Mouse (Mus musculus) bone marrow macrophage, adult 2 months (primary cell): ENCODE data around the gene Fam19a3. TPM values are rescaled to one million over a fixed set of nuclear protein-coding genes. Genes with fewer than 3 reads are reported as not detected.
"Not testable (repeated sequence)": the region's sequence is repeated elsewhere in the genome, so short reads cannot be mapped to it uniquely, and the experiment has no call there.

Experiments used
- H3K27ac ChIP-seq: 2 replicates; pipeline ENCODE4 v1.5.1; 2012; ENCODE audit warnings: low read depth, low read length; ENCODE audit not compliant: insufficient read depth
- H3K4me1 ChIP-seq: 2 replicates; pipeline ENCODE4 v1.6.1; 2012; ENCODE audit warnings: low read length; ENCODE audit not compliant: control insufficient read depth, insufficient read depth
- H3K4me3 ChIP-seq: 2 replicates; pipeline ENCODE4 v1.5.1; 2012; ENCODE audit warnings: mild to moderate bottlenecking, low read length, moderate library complexity; ENCODE audit not compliant: insufficient read depth
- CTCF ChIP-seq: IDR thresholded peaks from 2 replicates; pipeline ENCODE4 v1.5.1; 2012; ENCODE audit warnings: low read depth, mild to moderate bottlenecking, low read length, moderate library complexity
- POLR2A ChIP-seq: IDR thresholded peaks from 2 replicates; pipeline ENCODE4 v1.6.1; 2012; ENCODE audit warnings: mild to moderate bottlenecking, low read depth, low read length, borderline replicate concordance
- polyA plus RNA-seq: library from polyadenylated mRNA; stranded (reverse); fragments of >200 nt; gene quantifications from 2 replicates; pipeline ENCODE4 v1.2.4, GENCODE M21; 2012; ENCODE audit not compliant: missing spikeins, insufficient read depth, insufficient read length

Gene Fam19a3
- 0.21 TPM in 1 of 2 replicates, not detected in the other for polyA plus RNA-seq

DNA sequence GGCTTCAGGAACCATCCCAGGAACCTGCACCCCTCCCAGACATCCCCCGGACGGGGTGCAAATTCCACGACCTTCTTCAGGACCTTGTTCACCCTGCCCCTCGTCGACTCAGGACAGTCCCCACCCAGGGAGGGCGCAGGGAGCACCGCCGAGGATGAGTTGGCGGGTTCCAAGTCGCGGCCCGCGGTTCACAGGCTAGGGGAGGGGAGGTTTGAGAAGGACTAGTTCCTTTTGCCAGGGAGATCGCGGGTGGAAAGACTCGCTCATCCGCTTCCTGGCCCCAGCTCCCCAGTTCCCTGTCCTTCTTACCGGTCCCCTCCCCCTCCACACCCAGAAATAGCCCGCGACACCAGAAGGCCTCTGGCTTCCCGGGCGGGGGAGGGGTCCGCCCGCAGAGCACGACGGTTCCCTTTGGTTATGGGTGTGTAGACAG is at the start of gene Fam19a3:
TSS of gene Fam19a3 (minus strand) at position 370 of the 433 bp plus-strand sequence.
- no peak within 1 kb of the TSS for H3K27ac ChIP-seq
- H3K4me3 ChIP-seq: peak within 1 kb of the TSS; percentile 58
- H3K4me1 ChIP-seq: peaks cover 2% of the 10 kb centered on the region; the same call in 1 of the 2 replicates
- no peak for TF ChIP-seq CTCF
- TF ChIP-seq POLR2A: no peak

GRCm38 (mm10) chr3:104822413-104822812 is 40.8 kb upstream of the Fam19a3 start:
- Histone ChIP-seq H3K4me1 (peaks cover 16% of the 10 kb centered on the region), H3K4me3 (no peak overlapping the region), H3K27ac (no peak overlapping the region)
- TF ChIP-seq POLR2A: no peak
- no peak for TF ChIP-seq CTCF

DNA sequence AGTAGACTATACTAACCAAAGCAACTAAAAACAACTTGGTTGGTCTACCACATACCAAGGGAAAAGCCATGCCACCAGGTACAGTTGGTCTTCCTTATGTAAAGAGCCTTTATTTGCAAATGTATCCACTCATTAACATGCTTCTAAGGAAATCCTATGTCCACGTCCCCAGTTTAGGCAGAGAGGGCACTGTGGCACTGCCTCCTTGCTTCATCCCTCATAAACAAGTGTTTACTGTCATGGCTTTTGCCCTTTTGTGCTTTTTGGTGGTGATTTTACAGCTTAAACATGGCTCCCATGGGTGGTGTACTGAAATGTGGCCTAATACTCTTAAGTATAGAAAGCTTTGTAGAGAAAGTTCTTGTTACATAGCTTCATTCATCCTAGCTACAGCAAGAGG is 38.8 kb upstream of the Fam19a3 start:
- no peak overlapping the region for H3K4me3 ChIP-seq
- peaks cover 20% of the 10 kb centered on the region for H3K4me1 ChIP-seq
- TF ChIP-seq CTCF: no peak
- no peak for TF ChIP-seq POLR2A
- no peak overlapping the region for H3K27ac ChIP-seq

- peaks cover 20% of the 10 kb centered on the region for H3K4me1 ChIP-seq
- H3K4me3 ChIP-seq: peak overlapping the region; percentile 71
- TF ChIP-seq POLR2A (no peak), CTCF (no peak)
- H3K27ac ChIP-seq: no peak overlapping the region
Measured at GRCm38 (mm10) chr3:104818749-104819134, 37.1 kb upstream of the Fam19a3 start.

DNA sequence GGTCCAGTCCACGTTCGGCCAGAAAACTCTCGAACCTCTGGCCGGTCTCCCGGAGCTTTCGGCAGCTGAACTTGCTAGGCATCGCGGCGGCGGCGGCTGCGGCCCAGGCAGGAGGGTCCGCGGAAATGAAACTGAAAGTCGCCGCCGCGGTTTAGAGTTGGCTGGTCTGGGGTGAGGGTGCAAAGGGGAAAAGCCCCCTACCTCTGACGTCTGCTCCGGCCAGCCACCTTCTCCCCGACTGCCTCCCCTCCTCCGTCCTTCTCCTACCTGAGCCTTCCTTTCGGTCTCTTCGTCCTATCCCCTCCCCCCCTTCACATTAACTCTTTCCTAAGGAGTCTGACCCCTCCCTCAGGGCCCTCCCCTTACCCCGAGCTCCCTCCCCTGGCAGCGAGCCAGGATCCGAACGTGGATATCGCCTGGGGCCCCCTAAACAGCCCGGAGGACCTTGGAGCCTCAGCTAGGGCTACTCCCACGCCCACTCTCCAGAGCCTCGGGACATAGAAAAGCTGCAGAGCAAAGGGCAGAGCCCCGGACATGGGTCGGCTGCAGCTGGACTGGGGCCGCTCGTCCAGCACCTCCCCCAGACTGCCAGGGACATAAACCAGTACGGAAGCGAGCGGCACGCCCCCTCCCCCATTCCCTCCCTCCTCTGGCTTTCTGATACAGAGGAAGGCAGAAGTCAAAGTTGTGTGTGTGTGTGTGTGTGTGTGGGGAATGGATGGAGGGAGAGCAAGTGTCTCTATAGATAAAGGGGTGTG is 36.5 kb upstream of the Fam19a3 start, which contains the start of gene Mov10:
TSS of gene Mov10 (minus strand) at position 573 of the 758 bp plus-strand sequence.
- Histone ChIP-seq H3K4me1 (peaks cover 20% of the 10 kb centered on the region), H3K4me3 (peak within 1 kb of the TSS; percentile 71), H3K27ac (peak within 1 kb of the TSS; percentile 47)
- no peak for TF ChIP-seq CTCF
- TF ChIP-seq POLR2A: no peak

GRCm38 (mm10) chr3:104817481-104817990 is 35.9 kb upstream of the Fam19a3 start:
- Histone ChIP-seq H3K4me3 (peak overlapping the region; percentile 71), H3K27ac (peak overlapping the region; percentile 47), H3K4me1 (peaks cover 21% of the 10 kb centered on the region)
- TF ChIP-seq POLR2A: no peak
- no peak for TF ChIP-seq CTCF

- TF ChIP-seq CTCF: no peak
- no peak for TF ChIP-seq POLR2A
- H3K4me1 ChIP-seq: peaks cover 26% of the 10 kb centered on the region
- H3K27ac ChIP-seq: no peak overlapping the region
- no peak overlapping the region for H3K4me3 ChIP-seq
Measured at GRCm38 (mm10) chr3:104816130-104816529, 34.5 kb upstream of the Fam19a3 start.

DNA sequence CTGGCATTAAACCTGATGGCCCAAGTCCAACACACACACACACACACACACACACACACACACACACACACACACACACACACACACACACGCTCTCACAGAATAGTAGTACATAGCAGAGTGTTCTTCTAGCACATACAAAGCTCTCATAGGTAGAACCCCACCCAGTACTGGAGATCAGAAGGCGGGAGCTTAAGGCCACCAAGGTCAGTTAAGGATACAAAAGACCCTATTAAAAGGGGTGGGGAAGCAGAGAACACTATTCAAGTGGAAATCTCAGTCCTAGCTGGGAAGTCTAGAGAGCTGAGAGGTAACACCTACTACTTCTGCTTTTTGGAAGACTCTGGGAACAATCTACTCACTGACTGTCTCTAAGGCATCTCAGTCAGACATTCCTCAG is 33.7 kb upstream of the Fam19a3 start:
- H3K27ac ChIP-seq: no peak overlapping the region
- H3K4me1 ChIP-seq: peaks cover 26% of the 10 kb centered on the region
- H3K4me3 ChIP-seq: no peak overlapping the region
- TF ChIP-seq POLR2A: no peak
- TF ChIP-seq CTCF: no peak

GRCm38 (mm10) chr3:104814746-104815145 is 33.1 kb upstream of the Fam19a3 start:
- Histone ChIP-seq H3K27ac (no peak overlapping the region), H3K4me3 (no peak overlapping the region), H3K4me1 (peaks cover 21% of the 10 kb centered on the region)
- TF ChIP-seq CTCF (no peak), POLR2A (no peak)

- H3K4me3 ChIP-seq, H3K27ac ChIP-seq: not testable (repeated sequence)
- peaks cover 12% of the 10 kb centered on the region for H3K4me1 ChIP-seq
Measured at GRCm38 (mm10) chr3:104813227-104813626, 31.6 kb upstream of the Fam19a3 start.

GRCm38 (mm10) chr3:104812254-104812653 is 30.6 kb upstream of the Fam19a3 start:
- Histone ChIP-seq H3K27ac (no peak overlapping the region), H3K4me1 (peaks cover 12% of the 10 kb centered on the region), H3K4me3 (no peak overlapping the region)
- no peak for TF ChIP-seq CTCF
- no peak for TF ChIP-seq POLR2A
